Mouse (Mus musculus) olfactory bulb, adult 2 months (tissue): ENCODE data around the gene Ipcef1.

Experiments
- CTCF ChIP-seq: fragments of 200-500 bp; IDR thresholded peaks from 2 replicates; pipeline ENCODE4 v1.5.1; 2012; ENCODE audit warnings: low read depth, mild to moderate bottlenecking, low read length, moderate library complexity; ENCODE audit not compliant: insufficient read depth
- POLR2A ChIP-seq: fragments of 200-500 bp; IDR thresholded peaks from 2 replicates; pipeline ENCODE4 v1.6.1; 2012; ENCODE audit warnings: mild to moderate bottlenecking, low read depth, low read length, moderate library complexity; ENCODE audit not compliant: insufficient read depth

- TF ChIP-seq CTCF (no peak), POLR2A (no peak)
Measured at GRCm38 (mm10) chr10:7077389-7077808, 25.1 kb upstream of the Ipcef1 start.
